Mouse (Mus musculus) activated CD4-positive, CD25-positive, alpha-beta regulatory T cell (primary cell): Measurements from ENCODE around the gene Dnaic2. TPM values are rescaled to one million over a fixed set of nuclear protein-coding genes. Genes with fewer than 3 reads are reported as not detected.

Experiments used
- polyA plus RNA-seq, 2 experiments: library from polyadenylated mRNA; unstranded; fragments of 100-300 nt; shearing (Covaris generic); gene quantifications; one replicate each; pipeline ENCODE4 v1.2.1; 2017

Dnaic2 gene
- polyA plus RNA-seq = not detected

DNA sequence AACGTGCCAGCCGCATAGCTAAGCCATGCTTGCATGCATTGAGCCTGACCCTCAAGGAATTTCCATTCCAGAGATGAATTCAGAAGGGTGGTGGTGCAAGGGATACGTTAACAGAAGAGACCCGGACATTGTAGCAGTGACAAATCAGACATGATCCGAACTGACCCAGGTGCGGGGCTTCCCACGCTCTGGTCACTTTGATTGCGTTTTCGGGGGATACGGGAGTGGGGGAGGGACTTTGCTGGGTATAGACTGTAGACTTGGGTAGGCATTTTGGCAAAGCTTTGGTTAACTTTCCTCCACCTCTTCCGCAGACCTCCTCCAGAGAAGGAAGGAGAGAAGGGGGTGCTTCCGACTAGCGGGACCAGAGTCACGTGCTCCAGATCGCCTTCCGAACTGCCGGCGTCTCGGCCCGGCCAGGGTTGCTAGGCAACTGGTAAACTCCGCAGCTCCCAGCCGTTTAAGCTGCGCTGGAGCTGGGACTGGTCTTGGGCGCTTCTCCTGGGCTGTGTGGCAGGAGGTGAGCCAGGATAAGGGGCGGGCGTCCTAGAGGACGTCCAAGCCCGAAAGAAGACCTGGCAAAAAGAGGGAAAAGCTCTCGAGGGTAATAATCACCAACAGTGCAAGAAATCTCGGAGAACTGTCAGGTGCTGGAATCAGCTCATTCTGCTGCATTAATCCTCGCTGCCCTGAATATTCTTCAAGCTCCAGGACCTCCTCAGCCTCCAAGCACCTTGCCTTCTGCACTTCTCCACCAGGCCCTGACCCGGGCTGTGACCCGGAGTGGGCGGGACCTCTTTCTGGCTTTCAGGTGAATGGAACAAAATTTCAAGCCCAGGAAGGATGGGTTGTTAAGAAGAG, at the start of gene Dnaic2:
TSS of gene Dnaic2 (plus strand) at position 444 of the 861 bp plus-strand sequence.

DNA sequence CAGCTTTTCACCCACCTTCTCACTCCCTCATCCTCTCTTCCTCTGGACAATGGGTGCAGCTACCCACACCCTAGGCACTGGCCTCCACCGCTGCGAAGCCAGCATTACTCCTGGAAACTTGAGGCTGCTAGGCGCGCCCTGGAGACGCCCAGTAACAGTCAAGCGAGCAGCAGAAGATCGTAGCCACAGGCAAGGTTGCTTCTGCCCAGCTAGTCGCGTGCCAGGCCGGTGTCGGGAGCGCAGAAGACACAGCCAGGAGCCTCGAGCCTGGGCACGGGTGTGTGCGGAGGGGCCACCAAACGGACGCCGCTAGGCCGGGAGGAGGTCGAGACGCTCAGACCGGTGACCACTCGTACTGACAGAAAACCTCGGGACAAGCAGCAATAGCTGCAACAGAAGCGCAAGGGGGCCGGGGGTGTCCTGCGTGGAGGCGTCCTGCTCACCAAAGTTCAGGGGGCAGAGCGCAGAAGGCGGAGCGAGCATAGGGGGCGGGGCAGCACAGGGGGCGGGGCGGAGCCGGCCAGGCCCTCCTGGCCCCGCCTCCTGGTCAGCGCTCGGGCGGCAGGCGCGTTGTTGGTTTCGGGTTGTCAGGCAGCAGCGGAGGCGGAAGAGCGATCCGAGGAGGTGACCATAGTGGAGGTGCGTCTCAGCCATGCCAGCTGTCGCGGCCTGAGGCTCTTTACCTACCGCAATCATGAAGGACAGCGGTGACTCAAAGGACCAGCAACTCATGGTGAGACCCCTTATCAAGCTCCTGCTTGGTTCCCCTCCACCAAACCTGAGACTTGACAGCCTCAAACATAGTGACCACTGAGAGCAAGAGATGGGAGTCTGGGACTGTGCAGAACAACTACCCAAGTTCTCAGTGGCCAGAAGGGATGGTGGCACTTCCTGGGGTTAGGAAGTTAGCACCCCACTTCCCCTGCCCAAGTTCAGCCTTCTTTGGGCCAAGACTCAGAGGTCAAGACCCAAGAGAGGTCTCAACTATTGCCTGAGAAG, 37.9 kb downstream of the Dnaic2 start, which contains the start of gene Kif19a:
TSS of gene Kif19a (plus strand) at position 569 of the 999 bp plus-strand sequence.

DNA sequence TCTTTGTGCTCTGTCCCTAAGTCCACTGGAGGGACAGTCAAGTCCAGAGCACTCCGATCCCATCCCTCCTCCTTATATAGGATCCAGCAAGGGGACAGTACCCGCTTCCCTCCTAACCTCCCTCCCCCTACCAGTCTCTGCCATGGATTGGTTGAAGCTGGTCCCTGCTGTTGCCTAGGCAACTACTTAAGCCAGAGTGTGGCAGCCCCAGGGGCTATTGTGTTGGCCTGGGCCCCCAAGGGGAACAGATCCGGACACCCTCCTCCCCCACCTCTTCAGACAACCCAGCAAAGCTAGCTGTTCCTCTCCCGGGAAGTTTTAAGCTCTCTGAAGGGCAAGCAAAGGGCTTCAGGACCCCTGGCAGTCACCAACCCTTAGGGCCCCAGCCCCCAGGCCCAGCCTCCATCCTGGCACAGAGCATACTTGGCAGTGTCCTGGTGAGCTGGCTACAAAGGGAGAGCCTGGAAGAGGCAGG, 68.7 kb downstream of the Dnaic2 start, which contains the start of gene Btbd17:
TSS of gene Btbd17 (minus strand) at position 98 of the 475 bp plus-strand sequence.

DNA sequence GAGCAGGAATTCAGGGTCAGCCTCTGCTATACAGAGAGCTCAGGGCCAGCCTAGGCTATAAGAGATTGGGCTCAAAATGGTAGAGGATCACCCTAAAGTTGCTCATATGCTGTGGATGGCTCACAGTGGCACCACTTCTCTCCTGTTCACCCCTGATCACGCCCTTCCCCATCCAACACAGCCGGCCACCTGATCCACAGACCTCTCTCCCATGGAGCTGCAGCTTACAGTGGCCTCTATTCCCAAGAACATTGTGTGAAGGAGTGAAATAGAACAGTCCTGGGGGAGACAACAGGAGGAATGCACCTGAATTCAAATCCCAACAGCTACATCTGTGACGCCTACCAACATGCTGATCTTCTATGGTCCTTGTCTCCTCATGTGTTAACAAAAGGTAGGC, 71.4 kb downstream of the Dnaic2 start, which contains the start of gene Gpr142:
TSS of gene Gpr142 (plus strand) at position 301 of the 400 bp plus-strand sequence.

Other genes with a start within 250 kb of the Dnaic2 start
- 100 to 1,000 TPM; 444 to 637 TPM for gene Rpl38, start 58.9 kb upstream of the Dnaic2 start, polyA plus RNA-seq
- gene Ttyh2, start 52.0 kb upstream of the Dnaic2 start, polyA plus RNA-seq = 1 to 10 TPM in 1 of 2 experiments, under 1 TPM in 1; 0.74 to 3.4 TPM
- under 1 TPM; 0.57 to 0.62 TPM for gene Kif19a, start 38.0 kb downstream of the Dnaic2 start, polyA plus RNA-seq
- under 1 TPM in 1 of 2 experiments, not detected in 1; 0.85 TPM for gene Btbd17, start 68.5 kb downstream of the Dnaic2 start, polyA plus RNA-seq
- gene Gpr142, start 71.5 kb downstream of the Dnaic2 start, polyA plus RNA-seq = not detected
- gene Gprc5c, start 123.7 kb downstream of the Dnaic2 start, polyA plus RNA-seq = under 1 TPM in 1 of 2 experiments, not detected in 1; 0.23 TPM
- gene Cd300a, start 162.6 kb downstream of the Dnaic2 start, polyA plus RNA-seq = 1 to 10 TPM in 1 of 2 experiments, under 1 TPM in 1; 0.32 to 2.8 TPM
- gene Cd300lb, start 207.0 kb downstream of the Dnaic2 start, polyA plus RNA-seq = under 1 TPM; 0.56 to 0.66 TPM
- gene Cd300c, start 241.7 kb downstream of the Dnaic2 start, polyA plus RNA-seq = under 1 TPM in 1 of 2 experiments, not detected in 1; 0.26 TPM